Mouse (Mus musculus) frontal cortex, postnatal 36 days (tissue): ENCODE measurements at regions not wholly inside any gene's neighbourhood (a gene's known extent, or its start where the extent isn't known, plus 50 kb on each side); places are given as distances from the start of the nearest gene placed in this dataset.
"Not testable (repeated sequence)": the region's sequence is repeated elsewhere in the genome, so short reads cannot be mapped to it uniquely, and the experiment has no call there.

Experiments
- DNase-seq, 2 experiments: peaks; one replicate each; pipeline ENCODE4 v3.0.0; 2022; ENCODE audit warnings: low spot score in 2 of 2

DNA sequence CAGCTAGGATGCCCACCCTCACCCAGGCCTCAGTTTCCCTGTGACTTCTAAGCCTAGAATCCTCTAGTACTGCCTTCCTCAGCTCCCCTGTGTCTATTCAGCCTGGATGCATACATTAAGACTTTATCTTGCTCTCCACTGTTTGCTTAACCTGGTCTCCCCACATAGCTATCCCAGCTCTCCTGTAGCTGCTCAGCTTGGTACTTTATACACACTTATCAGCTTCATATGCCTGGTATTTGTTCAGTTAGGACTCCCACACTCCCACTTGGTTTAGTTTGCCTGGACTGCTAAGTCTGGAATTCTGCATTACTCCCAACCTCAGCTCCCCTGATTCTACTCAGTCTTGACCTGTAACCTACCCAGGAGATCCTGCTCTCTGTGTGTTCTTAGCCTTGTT is 147.7 kb downstream of the Tmem121 start:
- no peak for DNase-seq

DNA sequence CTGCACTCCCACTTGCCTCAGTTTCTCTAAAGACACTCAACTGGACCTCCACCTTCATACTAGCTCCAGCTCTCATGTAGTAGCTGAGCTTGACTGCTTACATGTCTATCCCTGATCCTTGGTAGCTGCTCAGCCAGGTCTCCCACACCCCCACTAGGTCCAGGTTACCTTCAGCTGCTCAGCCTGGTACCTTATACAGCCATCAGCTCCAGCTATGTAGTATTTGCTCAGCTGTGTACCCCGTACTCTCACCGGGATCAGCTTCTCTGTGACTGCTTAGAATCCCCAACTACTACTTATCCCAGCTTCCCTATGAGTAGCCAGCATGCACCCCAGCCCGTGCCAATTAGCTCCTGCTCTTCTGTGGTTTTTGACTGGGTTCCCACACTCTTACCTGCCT is 148.1 kb downstream of the Tmem121 start:
- DNase-seq = not testable (repeated sequence)

DNA sequence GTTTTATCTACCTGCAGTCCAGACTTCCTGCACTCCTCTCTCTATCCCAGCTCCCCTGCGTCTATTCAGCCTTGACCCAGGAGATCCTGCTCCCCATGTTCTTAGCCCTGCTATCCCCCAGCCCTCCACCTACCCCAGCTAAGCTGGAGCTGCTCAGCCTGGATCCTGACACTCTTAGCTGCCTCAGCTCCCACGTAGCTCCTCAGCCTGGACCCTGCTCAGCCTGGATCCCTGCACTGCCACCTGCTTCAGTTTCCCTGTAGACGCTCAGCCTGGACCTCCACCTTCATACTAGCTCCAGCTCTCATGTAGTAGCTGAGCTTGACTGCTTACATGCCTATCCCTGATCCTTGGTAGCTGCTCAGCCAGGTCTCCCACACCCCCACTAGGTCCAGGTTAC is 151.5 kb downstream of the Tmem121 start:
- no peak for DNase-seq

DNA sequence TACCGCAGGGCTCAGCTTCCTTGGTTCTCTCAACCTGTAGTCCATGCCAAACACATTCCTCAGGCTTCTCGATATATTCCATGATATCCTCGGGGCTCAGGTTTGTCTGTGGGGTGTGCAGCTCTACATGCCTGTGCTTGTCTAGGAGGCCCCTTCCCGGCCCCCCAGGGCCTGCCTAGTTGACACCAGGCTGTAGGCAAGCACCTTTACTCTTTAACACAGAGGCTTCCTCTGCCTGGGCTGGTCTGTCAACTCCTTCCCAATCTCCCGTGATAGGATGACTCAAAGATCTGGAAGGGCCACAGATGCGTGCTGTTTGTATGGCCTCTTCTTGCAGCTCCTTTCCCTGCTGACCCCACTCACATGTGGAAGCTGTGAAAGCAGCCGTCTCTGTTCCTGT is 150.4 kb upstream of the Adam6b start:
- no peak for DNase-seq

DNA sequence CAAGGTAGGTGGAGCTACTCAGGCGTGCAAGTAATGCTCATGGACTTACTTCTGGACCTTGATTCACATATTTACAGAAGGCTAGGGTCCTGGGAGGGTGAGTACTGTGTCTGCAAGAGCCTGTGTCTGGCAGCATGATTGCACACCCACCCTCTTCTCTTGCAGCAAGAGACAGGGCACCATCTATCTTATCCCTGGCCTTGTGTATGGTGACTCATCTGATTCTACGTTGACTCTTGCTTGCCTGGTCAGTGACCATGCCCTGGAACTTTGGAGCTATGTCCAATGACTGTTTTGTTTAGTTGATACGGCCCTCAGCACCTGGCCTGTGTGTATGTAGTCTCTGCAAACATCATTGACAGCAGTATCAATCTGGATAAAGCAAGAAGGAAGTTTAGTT is 148.3 kb upstream of the Adam6b start:
- no peak for DNase-seq

DNA sequence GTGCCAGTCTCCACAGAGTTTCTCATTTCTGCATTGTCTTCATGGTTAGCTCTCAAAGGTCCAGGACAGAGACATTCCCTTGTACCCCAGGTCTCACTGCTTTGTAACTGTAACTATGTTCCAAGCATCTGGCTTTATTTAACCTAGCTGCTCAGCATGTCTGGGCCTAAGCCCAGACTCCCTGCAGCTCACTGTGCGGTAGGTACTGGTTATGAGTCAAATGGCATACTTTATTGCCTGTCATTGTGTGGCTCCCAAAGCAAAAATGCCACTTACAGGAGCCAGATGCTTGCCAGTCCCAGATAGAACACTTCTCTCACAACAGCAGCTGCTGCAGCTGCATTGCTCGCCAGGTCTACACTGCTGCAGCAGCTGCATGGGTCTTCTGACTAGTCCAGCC is 134.2 kb upstream of the Adam6b start:
- no peak for DNase-seq

DNA sequence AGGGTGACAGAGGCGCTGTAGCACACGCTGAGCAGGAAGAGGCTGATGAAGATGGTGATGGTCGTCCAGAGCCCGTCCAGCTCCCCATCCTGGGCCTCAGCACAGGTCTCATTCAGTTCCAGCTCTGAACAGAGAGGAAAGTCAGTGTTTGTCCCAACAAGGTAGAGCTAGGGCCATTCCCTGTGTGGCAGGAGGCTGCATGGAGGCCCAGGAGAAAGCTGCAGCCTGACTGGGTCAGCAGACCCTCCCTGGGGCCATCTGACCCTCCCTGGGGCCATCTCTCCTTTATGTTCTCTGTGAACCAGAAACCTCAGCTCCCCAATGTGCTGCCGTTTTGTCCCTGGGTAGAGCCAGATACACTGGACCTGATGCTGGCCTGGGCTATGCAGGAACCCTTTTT is 131.2 kb upstream of the Adam6b start:
- no peak for DNase-seq

DNA sequence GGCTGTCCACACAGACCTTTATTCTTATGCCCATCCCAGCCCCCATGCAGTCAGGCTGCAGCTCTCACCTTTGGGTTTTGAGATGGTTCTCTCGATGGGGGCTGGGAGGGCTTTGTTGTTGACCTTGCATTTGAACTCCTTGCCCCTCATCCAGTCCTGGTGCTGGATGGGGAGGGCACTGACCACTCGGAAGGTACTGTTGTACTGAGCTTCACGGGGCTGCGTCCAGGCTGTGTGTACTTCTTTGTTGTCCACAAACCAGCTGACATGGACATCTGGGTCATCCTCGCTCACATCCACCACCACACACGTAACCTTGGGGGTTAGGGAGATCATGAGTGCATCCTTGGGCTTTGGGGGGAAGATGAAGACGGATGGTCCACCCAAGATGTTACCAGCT is 129.3 kb upstream of the Adam6b start:
- DNase-seq = no peak

DNA sequence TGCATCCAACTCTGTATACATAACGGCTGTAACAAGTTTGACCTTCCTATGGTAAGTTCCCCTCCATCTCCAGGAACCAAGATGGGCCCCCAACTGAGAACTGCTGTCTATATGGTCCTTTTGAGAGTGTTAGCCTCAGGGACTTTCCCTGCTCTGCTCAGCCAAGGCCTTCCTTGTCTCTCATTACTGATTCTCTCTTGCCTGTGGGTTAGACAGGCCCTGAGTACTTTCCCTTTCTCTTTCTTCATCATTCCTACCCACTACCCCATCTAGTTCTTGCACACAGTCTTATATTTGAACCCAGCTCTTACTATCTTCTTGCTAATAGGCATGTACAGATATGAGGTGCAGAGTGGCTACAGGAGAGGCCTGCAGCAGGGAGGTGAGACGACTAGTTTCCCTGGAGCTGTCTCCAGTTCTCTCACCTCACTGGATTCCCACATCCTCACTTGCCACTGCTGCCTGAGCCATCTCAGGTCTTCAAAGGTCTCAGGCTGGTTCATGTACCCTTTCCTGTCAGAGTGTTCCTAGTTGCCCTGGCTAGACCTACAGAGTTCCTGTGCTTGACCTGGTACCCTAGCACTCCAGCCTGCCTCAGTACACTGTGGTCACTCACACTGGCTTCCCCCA is 126.8 kb upstream of the Adam6b start:
- DNase-seq = no peak

DNA sequence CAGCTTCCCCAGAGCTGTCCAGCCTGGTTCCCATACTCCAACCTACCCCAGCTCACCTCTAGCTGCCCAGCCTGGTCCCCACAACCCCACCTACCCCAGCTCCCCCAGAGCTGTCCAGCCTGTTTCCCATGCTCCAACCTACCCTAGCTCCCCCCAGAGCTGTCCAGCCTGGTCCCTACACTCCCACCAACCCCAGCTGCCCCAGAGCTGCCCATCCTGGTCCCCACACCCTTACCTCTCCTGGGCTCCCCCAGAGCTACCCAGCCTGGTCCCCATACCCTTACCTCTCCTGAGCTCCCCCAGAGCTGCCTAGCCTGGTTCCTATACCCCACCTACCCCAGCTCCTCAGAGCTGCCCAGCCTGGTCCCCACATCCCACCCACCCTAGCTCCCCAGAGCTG is 125.3 kb upstream of the Adam6b start:
- DNase-seq = no peak

DNA sequence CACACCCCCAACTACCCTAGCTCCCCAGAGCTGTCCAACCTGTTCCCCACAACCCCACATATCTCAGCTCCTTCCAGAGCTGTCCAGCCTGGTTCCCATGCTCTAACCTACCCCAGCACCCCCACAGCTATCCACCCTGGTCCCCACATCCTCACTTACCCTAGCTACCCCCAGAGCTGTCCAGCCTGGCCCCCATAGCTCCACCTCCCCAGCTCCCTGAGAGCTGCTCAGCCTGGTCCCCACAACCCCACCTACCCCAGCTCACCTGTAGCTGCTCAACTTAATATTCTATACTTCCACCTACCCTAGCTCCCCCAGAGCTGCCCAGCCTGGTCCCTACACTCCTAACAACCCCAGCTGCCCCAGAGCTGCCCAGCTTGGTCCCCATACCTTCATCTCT is 124.9 kb upstream of the Adam6b start:
- no peak for DNase-seq

DNA sequence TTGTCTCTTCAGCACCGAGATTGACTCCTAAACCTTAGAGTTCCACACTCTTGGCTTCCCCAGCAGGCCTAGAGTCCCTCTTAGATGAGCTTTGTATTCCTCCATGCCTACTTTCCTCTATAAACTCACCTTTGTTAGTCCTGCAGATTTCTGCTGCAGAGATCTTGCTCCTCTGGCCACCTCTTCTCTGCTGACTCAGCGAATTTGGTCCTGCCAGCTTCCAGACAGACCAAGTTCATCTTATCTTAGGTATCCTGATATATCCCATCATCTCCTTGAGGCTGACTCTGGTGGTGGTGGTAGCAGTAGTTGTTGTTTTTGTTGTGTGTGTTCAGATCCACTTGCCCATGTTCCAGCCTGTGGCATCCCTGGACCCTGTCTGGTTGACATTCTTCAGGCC is 123.5 kb upstream of the Adam6b start:
- DNase-seq = no peak

DNA sequence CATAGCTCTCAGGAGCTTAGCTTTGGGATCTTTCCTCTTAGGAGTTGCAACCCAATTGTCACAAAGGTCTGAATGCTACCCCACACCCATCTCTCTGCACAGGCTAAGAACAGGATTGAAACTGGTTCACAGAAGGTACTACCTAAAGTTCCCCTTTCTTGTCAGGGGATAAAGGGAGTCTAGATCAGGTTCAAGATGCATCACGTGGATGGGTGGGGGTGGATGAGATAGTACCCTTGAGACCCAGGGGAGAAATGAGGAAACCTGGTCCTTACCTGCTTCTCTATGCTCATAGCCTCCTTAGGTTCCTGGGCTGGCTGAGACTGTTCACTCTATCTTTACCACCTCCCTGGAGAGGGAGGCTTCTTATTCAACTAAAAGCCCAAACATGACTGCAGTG is 122.9 kb upstream of the Adam6b start:
- DNase-seq = no peak

DNA sequence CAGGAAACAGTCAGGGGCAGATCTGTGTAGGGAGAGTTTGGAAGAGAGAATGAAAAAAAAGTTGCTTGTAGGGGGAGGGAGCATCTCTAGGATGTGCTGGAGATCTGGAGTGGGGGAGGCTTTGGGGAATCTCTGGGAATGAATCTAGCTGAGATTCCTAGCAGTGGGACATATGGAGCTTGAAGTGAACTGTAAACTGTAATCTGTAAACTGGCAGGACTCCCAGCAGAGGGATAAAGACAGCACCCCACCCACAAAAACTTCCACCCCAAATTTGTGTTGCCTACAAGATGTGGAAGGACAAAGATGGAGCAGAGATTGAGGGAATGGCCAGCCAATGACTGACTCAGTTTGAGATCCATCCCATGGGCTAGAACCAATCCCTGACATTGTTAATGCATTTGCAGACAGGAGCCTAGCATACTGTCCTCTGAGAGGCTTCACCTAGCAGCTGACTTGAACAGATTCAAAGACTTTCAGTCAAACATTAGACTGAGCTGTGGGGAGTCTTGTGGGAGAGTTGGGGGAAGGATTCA is 87.7 kb upstream of the Adam6b start:
- peak; percentile 47 to 74 for DNase-seq

DNA sequence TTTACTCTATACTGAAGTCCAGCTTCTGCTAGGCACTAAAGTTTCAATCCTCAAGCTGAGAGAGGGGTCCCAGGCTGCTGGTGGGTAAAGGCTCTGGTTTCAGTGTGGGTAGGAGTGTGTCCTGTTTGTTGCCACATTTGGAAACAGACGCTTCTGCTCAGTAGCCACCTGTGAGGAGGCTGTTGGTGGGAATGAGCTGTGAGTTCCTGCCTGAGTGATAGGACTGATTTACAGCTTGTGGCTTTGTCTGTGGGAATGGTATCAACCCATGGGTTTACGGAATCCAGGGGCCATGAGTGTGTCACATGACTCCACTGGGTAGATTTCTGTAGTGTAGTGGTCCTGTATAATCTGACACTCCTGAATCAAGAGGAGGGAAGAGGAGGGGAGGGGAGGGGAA is 86.5 kb upstream of the Adam6b start:
- DNase-seq = no peak

DNA sequence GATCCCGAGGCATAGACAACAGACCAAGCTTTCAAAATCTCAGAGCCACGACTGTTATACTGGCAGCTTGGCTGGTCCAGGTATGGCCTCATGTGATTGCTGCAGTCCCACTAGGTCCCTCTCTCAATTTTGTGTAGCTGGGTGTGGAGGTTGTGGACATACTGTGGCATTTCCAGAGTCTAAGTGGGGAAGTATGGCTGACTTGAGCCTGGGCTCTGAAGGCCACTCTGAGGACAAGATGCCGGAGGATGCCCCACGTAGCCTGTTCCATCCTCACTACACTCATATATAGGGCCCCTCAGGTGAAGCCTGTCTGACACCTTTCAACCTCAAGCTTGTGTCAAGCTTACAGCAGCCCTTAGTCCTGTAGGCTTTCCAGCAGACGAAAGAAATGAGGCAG is 78.2 kb upstream of the Adam6b start:
- no peak for DNase-seq

DNA sequence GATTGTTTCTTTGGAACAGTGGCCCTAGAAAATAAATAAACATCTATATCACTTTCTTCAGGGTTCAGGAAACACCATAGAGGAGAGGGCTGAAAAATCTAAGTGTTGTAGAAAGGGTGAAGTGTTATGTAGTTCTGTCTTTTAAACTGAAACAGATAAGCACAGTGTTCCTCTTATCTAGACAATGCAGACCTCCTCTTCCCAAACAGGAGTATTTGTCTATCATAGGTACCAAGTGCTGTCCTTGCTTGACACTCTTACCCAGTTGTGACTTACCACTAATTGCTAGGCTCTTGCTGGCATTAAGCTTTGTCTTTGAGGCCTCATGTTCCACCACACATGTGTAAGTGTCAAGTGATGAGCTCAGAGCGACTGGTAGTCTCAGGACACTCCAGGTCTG is 75.3 kb upstream of the Adam6b start:
- DNase-seq = no peak

DNA sequence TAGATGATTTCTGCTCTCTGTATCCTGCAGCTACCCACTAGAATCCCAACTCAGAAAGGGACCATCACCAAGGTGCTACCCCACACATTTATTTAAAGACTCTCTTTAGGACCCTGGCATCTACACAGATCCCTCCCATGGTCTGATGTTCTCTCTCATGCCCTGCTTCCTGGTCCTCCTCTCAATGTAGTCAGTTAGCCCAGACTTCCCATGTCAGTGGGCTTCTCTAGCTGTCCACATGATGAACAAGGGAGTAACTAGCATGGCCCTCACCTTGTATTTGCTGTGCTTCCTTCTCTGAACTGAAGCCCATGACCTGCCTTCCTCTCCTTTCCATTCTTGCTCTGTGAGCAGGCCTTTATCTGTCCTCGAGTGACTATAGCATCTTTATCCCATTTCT is 71.8 kb upstream of the Adam6b start:
- DNase-seq = no peak

DNA sequence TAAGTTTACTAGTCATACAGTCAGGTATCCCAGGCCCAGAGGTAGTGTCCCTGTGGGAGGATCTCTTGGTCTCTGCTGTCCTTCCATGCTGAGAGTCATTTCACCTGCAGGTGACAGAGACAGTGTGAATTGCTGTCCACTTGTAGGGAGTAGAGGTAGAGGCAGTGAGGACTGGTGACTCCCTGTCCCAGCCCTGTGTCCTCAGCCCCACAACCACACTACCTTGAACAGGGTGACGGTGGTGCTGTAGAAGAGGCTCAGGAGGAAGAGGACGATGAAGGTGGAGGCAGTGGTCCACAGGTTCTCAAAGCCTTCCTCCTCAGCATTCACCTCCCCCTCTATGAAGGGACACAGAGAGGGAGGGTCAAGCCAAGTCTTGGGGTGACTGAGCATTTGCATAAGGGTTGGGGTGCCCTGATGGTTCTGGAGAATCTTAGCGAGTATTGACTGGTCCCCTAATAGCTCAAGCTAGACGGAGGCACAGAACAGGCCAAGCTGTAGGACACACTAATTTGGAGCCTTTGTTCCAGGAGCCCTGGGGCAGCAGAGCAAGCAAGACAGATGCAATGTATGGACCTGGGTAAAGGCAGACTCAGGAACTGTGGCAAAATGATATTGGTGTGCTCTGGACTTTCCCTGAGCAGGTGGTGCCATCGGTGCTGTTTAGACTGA is 70.4 kb upstream of the Adam6b start:
- DNase-seq = no peak

DNA sequence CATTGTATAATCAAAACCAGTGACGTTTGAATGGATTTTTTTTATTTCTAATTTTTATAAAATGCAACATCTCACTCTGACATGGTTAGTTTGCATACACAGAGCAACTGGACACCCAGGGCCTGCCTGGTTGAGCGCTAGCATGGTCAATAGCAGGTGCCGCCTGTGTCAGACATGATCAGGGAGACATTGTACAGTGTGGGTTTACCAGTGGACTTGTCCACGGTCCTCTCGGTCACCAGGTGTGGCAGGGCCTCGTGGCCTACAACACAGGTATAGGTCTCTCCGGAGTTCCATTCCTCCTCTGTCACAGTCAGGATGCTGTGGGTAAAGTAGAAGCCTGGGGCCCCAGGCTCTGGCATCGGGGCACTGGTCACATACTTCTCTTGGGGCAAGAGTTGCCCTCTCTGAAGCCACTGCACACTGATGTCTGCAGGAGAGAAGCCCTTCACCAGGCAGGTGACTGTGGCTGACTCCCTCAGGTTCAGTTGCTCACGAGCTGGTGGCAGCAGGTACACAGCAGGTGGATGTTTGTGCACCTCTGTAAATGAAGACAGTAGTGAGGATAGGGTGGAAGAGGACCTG is 68.5 kb upstream of the Adam6b start:
- DNase-seq = no peak

DNA sequence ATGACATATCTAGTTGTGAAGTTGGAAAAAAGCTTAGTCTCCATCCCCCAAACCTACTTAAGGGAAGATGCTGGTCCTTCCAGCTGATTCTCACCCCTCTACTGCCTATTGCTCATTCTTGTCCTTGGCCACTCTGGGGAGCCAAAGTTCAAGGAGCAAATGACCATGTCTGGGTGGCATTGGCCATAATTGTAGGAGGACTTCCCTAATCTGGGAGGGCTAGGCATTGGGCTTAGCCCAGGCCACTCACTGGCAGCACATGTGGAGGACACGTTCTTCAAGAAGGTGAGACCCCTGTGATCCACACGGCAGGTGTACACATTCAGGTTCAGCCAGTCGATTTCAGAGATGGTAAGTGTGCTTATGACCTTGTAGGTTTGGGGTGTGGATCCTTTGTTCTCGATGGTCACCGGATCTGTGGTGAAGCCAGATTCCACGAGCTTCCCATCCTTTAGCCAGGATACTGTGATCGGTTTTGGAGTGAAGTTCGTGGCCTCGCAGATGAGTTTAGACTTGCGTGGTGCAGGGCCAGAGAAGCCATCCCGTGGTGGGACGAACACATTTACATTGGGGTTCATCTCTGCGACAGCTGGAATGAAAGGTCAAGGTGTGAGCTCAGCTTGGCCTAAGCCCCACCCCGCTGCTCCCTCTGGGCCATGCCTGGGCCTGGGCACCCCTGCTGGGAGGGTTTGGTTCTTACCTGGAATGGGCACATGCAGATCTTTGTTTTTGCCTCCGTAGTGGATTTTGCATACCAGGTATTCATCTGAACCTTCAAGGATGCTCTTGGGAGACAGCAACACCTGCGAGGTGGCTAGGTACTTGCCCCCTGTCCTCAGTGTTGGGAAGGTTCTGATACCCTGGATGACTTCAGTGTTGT is 67.4 kb upstream of the Adam6b start:
- DNase-seq = no peak

DNA sequence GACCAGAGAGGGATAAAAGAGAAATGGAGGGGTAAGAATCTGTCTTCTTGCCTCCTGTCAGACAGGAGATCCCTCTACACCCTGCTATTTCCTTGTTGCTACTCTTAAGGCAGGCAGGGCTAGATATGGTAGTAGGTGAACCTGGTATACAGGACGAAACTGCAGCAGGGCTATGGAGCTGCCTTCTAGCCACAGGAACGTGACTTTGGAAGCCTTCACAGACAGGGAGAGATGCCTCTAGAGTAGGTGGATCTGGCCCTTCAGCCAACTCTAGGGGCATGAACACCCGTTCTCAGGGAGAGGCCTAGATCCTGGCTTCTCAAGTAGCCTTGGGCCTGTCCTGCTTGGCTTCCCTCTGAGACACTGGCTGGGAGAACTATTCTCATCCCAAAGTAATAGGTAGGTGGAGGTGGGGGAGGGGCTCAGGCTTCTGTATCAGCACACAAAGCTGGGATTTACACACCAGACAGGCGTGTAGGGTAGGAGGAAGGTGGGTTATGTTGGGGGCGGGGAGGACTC is 66.5 kb upstream of the Adam6b start:
- DNase-seq = no peak
